In genomic region chr6:39724542-39724865, GRCm38 (mm10) we compare ENCODE assay signal across 7 mouse cellular contexts. TPM values are rescaled to one million over a fixed set of nuclear protein-coding genes. Genes with fewer than 3 reads are reported as not detected.
DNase-seq lines count a peak whose midpoint lies in the region; ATAC-seq lines count a peak whose summit lies in the region.

No protein-coding gene starts in this region.

- H3K4me3 ChIP-seq in embryonic facial prominence, embryonic 10.5 days, result peak overlapping the region; percentile 95
- peak overlapping the region; percentile 88 for H3K4me3 ChIP-seq in hindbrain, embryonic 13.5 days

- peak; percentile 27 for DNase-seq in ovary, postnatal 14 days (ENCODE audit: low spot score)
- DNase-seq in ovary, postnatal 36 days (ENCODE audit: low spot score), result no peak
- no peak for DNase-seq in embryonic facial prominence, embryonic 10.5 days (ENCODE audit: low spot score)
- no peak for DNase-seq in left cerebral cortex, adult 8-10 months (ENCODE audit: low spot score in 2 of 2)
- DNase-seq in yolk sac, embryonic 10.5 days (ENCODE audit: low spot score), result no peak

- H3K4me1 ChIP-seq in embryonic facial prominence, embryonic 10.5 days, result peaks cover 20% of the 10 kb centered on the region
- H3K4me1 ChIP-seq in hindbrain, embryonic 13.5 days (replicated peaks), result peaks cover 31% of the 10 kb centered on the region

- H3K4me2 ChIP-seq in hindbrain, embryonic 13.5 days, result peak overlapping the region; percentile 93

- no peaks in the 10 kb centered on the region for H3K36me3 ChIP-seq in embryonic facial prominence, embryonic 10.5 days (replicated peaks)
- H3K36me3 ChIP-seq in hindbrain, embryonic 13.5 days, result no peaks in the 10 kb centered on the region

- peak; percentile 64 for ATAC-seq in hindbrain, embryonic 13.5 days (ENCODE audit: low FRiP score)
- ATAC-seq in megakaryocyte-erythroid progenitor cell, adult 5-6 weeks (replicated peaks; ENCODE audit: low FRiP score, low TSS enrichment, poor library complexity, severe bottlenecking), result peak; percentile 46

- H3K9ac ChIP-seq in hindbrain, embryonic 13.5 days, result peak overlapping the region; percentile 95

- WGBS in embryonic facial prominence, embryonic 10.5 days, result under 1% methylated on average over 12 of the region's 12 CpGs
- WGBS in hindbrain, embryonic 13.5 days, result 0% methylated on average over 12 of the region's 12 CpGs

- H3K9me3 ChIP-seq in embryonic facial prominence, embryonic 10.5 days, result no peaks in the 10 kb centered on the region
- no peaks in the 10 kb centered on the region for H3K9me3 ChIP-seq in hindbrain, embryonic 13.5 days

- H3K27me3 ChIP-seq in embryonic facial prominence, embryonic 10.5 days (replicated peaks; ENCODE audit: low read depth, poor library complexity, severe bottlenecking), result no peaks in the 10 kb centered on the region
- no peaks in the 10 kb centered on the region for H3K27me3 ChIP-seq in hindbrain, embryonic 13.5 days

- peak overlapping the region; percentile 96 for H3K27ac ChIP-seq in embryonic facial prominence, embryonic 10.5 days (replicated peaks)
- H3K27ac ChIP-seq in hindbrain, embryonic 13.5 days, result peak overlapping the region; percentile 98

RNA-seq across cellular contexts. Expression of gene Braf, which starts 0.8 kb away (rescaled TPM):
- polyA plus RNA-seq in embryonic facial prominence, embryonic 10.5 days (2016; fragmentation: Nextera tagmentation; extraction: Ambion mirVana), result 18.9 and 20.3 TPM in 2 replicates
- polyA plus RNA-seq in hindbrain, embryonic 13.5 days (2015; fragmentation: Nextera tagmentation; extraction: Ambion mirVana), result 24.0 and 24.6 TPM in 2 replicates
- total RNA-seq in megakaryocyte-erythroid progenitor cell, adult 5-6 weeks (2014; fragmentation: Nextera tagmentation), result 29.7 and 30.3 TPM in 2 replicates
- 11.6 and 24.4 TPM in 2 replicates for total RNA-seq in megakaryocyte-erythroid progenitor cell, adult 5-6 weeks (2017)
- total RNA-seq in left cerebral cortex, adult 8-10 months (2022), result 100 to 1,000 TPM; 103 to 133 (median 121) TPM
